Mouse (Mus musculus) midbrain, embryonic 16.5 days (tissue): ENCODE results near the gene Myh6. TPM values are rescaled to one million over a fixed set of nuclear protein-coding genes. Genes with fewer than 3 reads are reported as not detected.

Source experiments
- ATAC-seq: fragments of 200-750 bp; cut with Nextera tagmentation; 2 replicates; pipeline ENCODE4 v1.8.0; 2017; ENCODE audit warnings: moderate TSS enrichment
- H3K27ac ChIP-seq: fragments of 300-500 bp; sonication (generic); 2 replicates; pipeline ENCODE4 v1.5.1; 2014; ENCODE audit warnings: mild to moderate bottlenecking, low read length, mixed read lengths
- H3K27me3 ChIP-seq: fragments of 300-500 bp; sonication (generic); 2 replicates; pipeline ENCODE4 v1.6.1; 2014; ENCODE audit warnings: low read depth, low read length, mixed read lengths; ENCODE audit not compliant: control insufficient read depth, insufficient read depth
- H3K36me3 ChIP-seq: fragments of 300-500 bp; sonication (generic); 2 replicates; pipeline ENCODE4 v1.6.1; 2014; ENCODE audit warnings: mild to moderate bottlenecking, low read length, moderate library complexity, mixed read lengths; ENCODE audit not compliant: control insufficient read depth, insufficient read depth
- H3K4me1 ChIP-seq: fragments of 300-500 bp; sonication (generic); 2 replicates; pipeline ENCODE4 v1.6.1; 2014; ENCODE audit warnings: mild to moderate bottlenecking, low read length, mixed read lengths; ENCODE audit not compliant: control insufficient read depth, insufficient read depth
- H3K4me2 ChIP-seq: fragments of 300-500 bp; sonication (generic); 2 replicates; pipeline ENCODE4 v1.6.1; 2014; ENCODE audit warnings: mild to moderate bottlenecking, low read length, mixed read lengths
- H3K4me3 ChIP-seq: fragments of 300-500 bp; sonication (generic); 2 replicates; pipeline ENCODE4 v1.5.1; 2014; ENCODE audit warnings: low read depth, mild to moderate bottlenecking, low read length, moderate library complexity, mixed read lengths
- H3K9ac ChIP-seq: fragments of 300-500 bp; sonication (generic); 2 replicates; pipeline ENCODE4 v1.6.1; 2014; ENCODE audit warnings: low read depth, low read length, mixed read lengths
- H3K9me3 ChIP-seq: fragments of 300-500 bp; sonication (generic); replicated peaks from 2 replicates; pipeline ENCODE4 v1.6.1; 2014; ENCODE audit warnings: mild to moderate bottlenecking, low read length, mixed read lengths; ENCODE audit not compliant: control insufficient read depth, poor library complexity, severe bottlenecking
- WGBS: fragments of 180-500 bp; shearing (Covaris S2); extraction: QIAGEN DNeasy Blood & Tissue Kit; methylation state at CpG from one replicate; pipeline ENCODE4 v1.1.7; 2014; 5-methylcytosine and 5-hydroxymethylcytosine counted together
- polyA plus RNA-seq: library from polyadenylated mRNA; unstranded; fragments of >200 nt; fragmentation: Nextera tagmentation; extraction: Ambion mirVana; gene quantifications from 2 replicates; pipeline ENCODE4 v1.2.1, GENCODE M21; 2015

Myh6 gene
- polyA plus RNA-seq, 1 experiment from 2014 or later = 2.9 TPM

GRCm38 (mm10) chr14:54935904-54936830 lies 30.6 kb downstream of the Myh6 start, which contains the start of gene Cmtm5:
Cmtm5 (plus strand) TSS chr14:54936261.
- WGBS = 28% methylated on average over 8 of the region's 8 CpGs
- ATAC-seq = peak; percentile 66
- no peaks in the 10 kb centered on the region for H3K4me1 ChIP-seq
- H3K4me3 ChIP-seq = no peak within 1 kb of the TSS
- H3K4me2 ChIP-seq = peak within 1 kb of the TSS; percentile 15; the same call in 1 of the 2 replicates
- peak within 1 kb of the TSS; percentile 53 for H3K27ac ChIP-seq
- no peaks in the 10 kb centered on the region for H3K9me3 ChIP-seq
- no peaks in the 10 kb centered on the region for H3K27me3 ChIP-seq
- peak within 1 kb of the TSS; percentile 2; the same call in 1 of the 2 replicates for H3K9ac ChIP-seq
- H3K36me3 ChIP-seq = no peaks in the 10 kb centered on the region

- H3K4me1 ChIP-seq = peaks cover 6% of the 10 kb centered on the region; the same call in 1 of the 2 replicates
- no peak within 1 kb of the TSS for H3K4me2 ChIP-seq
- H3K9me3 ChIP-seq = no peaks in the 10 kb centered on the region
- no peak within 1 kb of the TSS for H3K27ac ChIP-seq
- 37% methylated on average over 6 of the region's 6 CpGs for WGBS
- ATAC-seq = no peak
- H3K27me3 ChIP-seq = no peaks in the 10 kb centered on the region
- H3K4me3 ChIP-seq = no peak within 1 kb of the TSS
- H3K36me3 ChIP-seq = no peaks in the 10 kb centered on the region
- H3K9ac ChIP-seq = no peak within 1 kb of the TSS
These were observed 34.0 kb downstream of the Myh6 start, which contains the start of gene Il25 for GRCm38 (mm10) chr14:54932645-54933150. Il25 (plus strand) TSS chr14:54932695.

GRCm38 (mm10) chr14:54930431-54930830 lies 36.3 kb downstream of the Myh6 start:
- H3K27me3 ChIP-seq = no peaks in the 10 kb centered on the region
- no peak for ATAC-seq
- WGBS = 22% methylated on average over 2 of the region's 2 CpGs
- H3K4me3 ChIP-seq = no peak overlapping the region
- no peak overlapping the region for H3K4me2 ChIP-seq
- H3K9me3 ChIP-seq = no peaks in the 10 kb centered on the region
- no peak overlapping the region for H3K27ac ChIP-seq
- peaks cover 21% of the 10 kb centered on the region for H3K4me1 ChIP-seq
- H3K36me3 ChIP-seq = no peaks in the 10 kb centered on the region
- H3K9ac ChIP-seq = no peak overlapping the region

- ATAC-seq = no peak
- H3K9me3 ChIP-seq = no peaks in the 10 kb centered on the region
- H3K4me2 ChIP-seq = no peak overlapping the region
- no peak overlapping the region for H3K27ac ChIP-seq
- no peaks in the 10 kb centered on the region for H3K27me3 ChIP-seq
- H3K4me3 ChIP-seq = no peak overlapping the region
- 87% methylated on average over 5 of the region's 5 CpGs for WGBS
- H3K9ac ChIP-seq = no peak overlapping the region
- H3K4me1 ChIP-seq = peaks cover 25% of the 10 kb centered on the region
- no peaks in the 10 kb centered on the region for H3K36me3 ChIP-seq
These were observed 36.9 kb downstream of the Myh6 start for GRCm38 (mm10) chr14:54929801-54930200.

- H3K4me1 ChIP-seq = peaks cover 26% of the 10 kb centered on the region
- H3K9me3 ChIP-seq = no peaks in the 10 kb centered on the region
- ATAC-seq = no peak
- peak overlapping the region; percentile 79 for H3K9ac ChIP-seq
- no peaks in the 10 kb centered on the region for H3K27me3 ChIP-seq
- H3K27ac ChIP-seq = peak overlapping the region; percentile 87
- H3K36me3 ChIP-seq = no peaks in the 10 kb centered on the region
- no peak overlapping the region; the same call in 1 of the 2 replicates for H3K4me3 ChIP-seq
- WGBS = 17% methylated on average over 7 of the region's 7 CpGs
- peak overlapping the region; percentile 95 for H3K4me2 ChIP-seq
These were observed 39.4 kb downstream of the Myh6 start for GRCm38 (mm10) chr14:54927296-54927695.

GRCm38 (mm10) chr14:54926401-54927158 lies 40.1 kb downstream of the Myh6 start:
- peak overlapping the region; percentile 79 for H3K9ac ChIP-seq
- ATAC-seq = peak; percentile 63
- H3K27ac ChIP-seq = peak overlapping the region; percentile 87
- peak overlapping the region; percentile 54 for H3K4me3 ChIP-seq
- no peaks in the 10 kb centered on the region for H3K27me3 ChIP-seq
- H3K36me3 ChIP-seq = no peaks in the 10 kb centered on the region
- peaks cover 26% of the 10 kb centered on the region for H3K4me1 ChIP-seq
- under 1% methylated on average over 34 of the region's 58 CpGs for WGBS
- no peaks in the 10 kb centered on the region for H3K9me3 ChIP-seq
- peak overlapping the region; percentile 95 for H3K4me2 ChIP-seq

GRCm38 (mm10) chr14:54925349-54926342 lies 41.1 kb downstream of the Myh6 start, which contains the start of gene Efs:
Efs (minus strand) TSS chr14:54926126.
- H3K9me3 ChIP-seq = no peaks in the 10 kb centered on the region
- peaks cover under 1% of the 10 kb centered on the region; the same call in 1 of the 2 replicates for H3K36me3 ChIP-seq
- 2% methylated on average over 57 of the region's 57 CpGs for WGBS
- peak; percentile 68 for ATAC-seq
- H3K27me3 ChIP-seq = no peaks in the 10 kb centered on the region
- H3K4me2 ChIP-seq = peak within 1 kb of the TSS; percentile 95
- peaks cover 24% of the 10 kb centered on the region for H3K4me1 ChIP-seq
- peak within 1 kb of the TSS; percentile 79 for H3K9ac ChIP-seq
- H3K4me3 ChIP-seq = peak within 1 kb of the TSS; percentile 54
- H3K27ac ChIP-seq = peak within 1 kb of the TSS; percentile 87
